Mouse (Mus musculus): ENCODE measurements around the gene Cdk6. TPM values are rescaled to one million over a fixed set of nuclear protein-coding genes. Genes with fewer than 3 reads are reported as not detected.

Gene Cdk6
- total and polyA plus RNA-seq, 2 experiments from 2014 or later, result 9.4 to 19.8 TPM

GRCm38 (mm10) chr5:3369317-3369716 is 28.0 kb downstream of the Cdk6 start:
- H3K27ac ChIP-seq (ENCODE audit: low read depth, low read length), result no peak overlapping the region
- WGBS, result 81% methylated on average over 6 of the region's 6 CpGs
- no peak for TF ChIP-seq CTCF (IDR thresholded peaks at IDR 0.05; ENCODE audit: low read depth)
- no peak for ATAC-seq
- no peak overlapping the region for H3K4me3 ChIP-seq (ENCODE audit: low read depth, low read length)
- H3K9me3 ChIP-seq (ENCODE audit: low read length), result no peaks in the 10 kb centered on the region
- no peaks in the 10 kb centered on the region for H3K4me1 ChIP-seq (ENCODE audit: insufficient read depth)
- H3K36me3 ChIP-seq (ENCODE audit: insufficient read depth), result no peaks in the 10 kb centered on the region
- H3K27me3 ChIP-seq (ENCODE audit: insufficient read depth, low read length), result no peaks in the 10 kb centered on the region
- H3K9ac ChIP-seq, result no peak overlapping the region
- DNase-seq, result no peak
- no peak overlapping the region for H3K4me2 ChIP-seq (ENCODE audit: low read depth)

DNA sequence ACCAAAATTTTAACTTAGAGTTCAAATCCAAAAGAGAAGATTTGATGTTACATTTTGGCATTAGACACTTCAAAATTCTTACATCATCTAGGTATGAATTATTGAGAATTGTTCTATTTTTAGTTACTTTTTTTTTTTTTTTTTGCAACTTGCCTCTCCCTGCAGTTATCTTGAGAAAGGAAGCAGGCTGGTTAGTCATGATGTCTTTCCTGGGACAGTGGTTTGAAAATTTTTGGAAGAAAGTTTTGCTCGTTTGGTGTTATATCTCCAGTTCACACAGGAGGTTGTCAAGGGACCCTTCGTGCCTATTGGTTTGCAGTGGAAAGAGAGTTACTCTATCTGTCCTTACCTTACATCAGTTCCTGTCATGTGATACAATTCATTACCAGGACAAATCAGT is 29.9 kb downstream of the Cdk6 start:
- DNase-seq (no peak), ATAC-seq (no peak)
- no peak for TF ChIP-seq CTCF (IDR thresholded peaks at IDR 0.05; ENCODE audit: low read depth)
- 87% methylated on average over 2 of the region's 2 CpGs for WGBS
- H3K4me1 ChIP-seq (ENCODE audit: insufficient read depth), result no peaks in the 10 kb centered on the region
- no peaks in the 10 kb centered on the region for H3K27me3 ChIP-seq (ENCODE audit: insufficient read depth, low read length)
- H3K4me3 ChIP-seq (ENCODE audit: low read depth, low read length), result no peak overlapping the region
- H3K4me2 ChIP-seq (ENCODE audit: low read depth), result no peak overlapping the region
- H3K9me3 ChIP-seq (ENCODE audit: low read length), result no peaks in the 10 kb centered on the region
- H3K9ac ChIP-seq, result no peak overlapping the region
- no peak overlapping the region for H3K27ac ChIP-seq (ENCODE audit: low read depth, low read length)
- H3K36me3 ChIP-seq (ENCODE audit: insufficient read depth), result no peaks in the 10 kb centered on the region

DNA sequence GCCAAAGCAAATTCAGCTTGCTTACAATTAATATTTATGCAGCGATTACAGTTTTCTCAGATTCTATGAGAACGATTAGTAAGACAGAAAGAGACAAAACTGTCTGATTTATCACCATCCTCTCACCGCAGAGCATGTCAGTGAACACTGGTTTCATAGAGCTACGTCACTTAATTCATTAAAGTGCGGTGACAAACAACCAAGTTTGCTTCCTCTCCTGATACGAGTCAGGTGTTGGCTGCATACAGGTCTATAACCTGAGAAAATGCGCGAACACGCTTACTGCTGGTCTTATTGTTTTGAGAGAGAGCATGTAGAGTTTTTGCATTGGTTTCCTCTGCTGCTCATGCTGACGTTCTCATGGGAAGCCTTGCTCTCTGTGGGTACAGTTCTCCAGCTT is 31.9 kb downstream of the Cdk6 start:
- Histone ChIP-seq H3K4me3 (ENCODE audit: low read depth, low read length) (no peak overlapping the region), H3K9ac (no peak overlapping the region), H3K9me3 (ENCODE audit: low read length) (no peaks in the 10 kb centered on the region), H3K4me1 (ENCODE audit: insufficient read depth) (no peaks in the 10 kb centered on the region), H3K36me3 (ENCODE audit: insufficient read depth) (no peaks in the 10 kb centered on the region), H3K4me2 (ENCODE audit: low read depth) (no peak overlapping the region), H3K27ac (ENCODE audit: low read depth, low read length) (no peak overlapping the region), H3K27me3 (ENCODE audit: insufficient read depth, low read length) (no peaks in the 10 kb centered on the region)
- no peak for DNase-seq
- ATAC-seq, result no peak; the same call in 1 of the 2 replicates
- no peak for TF ChIP-seq CTCF (IDR thresholded peaks at IDR 0.05; ENCODE audit: low read depth)
- WGBS, result 82% methylated on average over 10 of the region's 10 CpGs

GRCm38 (mm10) chr5:3374763-3375162 is 33.5 kb downstream of the Cdk6 start:
- no peak for DNase-seq
- H3K4me2 ChIP-seq (ENCODE audit: low read depth), result no peak overlapping the region
- no peak overlapping the region for H3K27ac ChIP-seq (ENCODE audit: low read depth, low read length)
- no peak overlapping the region for H3K9ac ChIP-seq
- no peaks in the 10 kb centered on the region for H3K9me3 ChIP-seq (ENCODE audit: low read length)
- no peak for ATAC-seq
- no peak for TF ChIP-seq CTCF (IDR thresholded peaks at IDR 0.05; ENCODE audit: low read depth)
- H3K4me3 ChIP-seq (ENCODE audit: low read depth, low read length), result no peak overlapping the region
- H3K36me3 ChIP-seq (ENCODE audit: insufficient read depth), result no peaks in the 10 kb centered on the region
- no peaks in the 10 kb centered on the region for H3K27me3 ChIP-seq (ENCODE audit: insufficient read depth, low read length)
- no peaks in the 10 kb centered on the region for H3K4me1 ChIP-seq (ENCODE audit: insufficient read depth)
- WGBS, result 93% methylated on average over 10 of the region's 10 CpGs

DNA sequence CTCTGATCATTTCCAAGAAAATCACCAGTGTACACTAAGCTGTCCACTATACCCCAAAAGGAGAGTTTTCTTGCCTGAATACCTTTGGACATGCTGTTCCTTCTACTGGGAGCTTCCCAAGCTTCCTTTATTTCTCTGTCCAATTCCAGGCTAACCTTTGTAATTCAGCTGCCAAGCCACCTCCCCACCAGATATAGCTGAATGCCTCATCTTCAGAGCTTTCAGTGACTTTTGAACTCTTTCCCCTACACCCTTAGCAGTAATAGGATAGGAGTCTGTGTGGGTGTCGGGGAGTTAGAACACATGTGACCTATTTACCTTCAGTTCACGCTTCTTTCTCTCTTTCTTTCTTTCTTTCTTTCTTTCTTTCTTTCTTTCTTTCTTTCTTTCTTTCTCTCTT is 34.9 kb downstream of the Cdk6 start:
- Histone ChIP-seq H3K4me1 (ENCODE audit: insufficient read depth) (no peaks in the 10 kb centered on the region), H3K4me3 (ENCODE audit: low read depth, low read length) (no peak overlapping the region), H3K4me2 (ENCODE audit: low read depth) (no peak overlapping the region), H3K36me3 (ENCODE audit: insufficient read depth) (no peaks in the 10 kb centered on the region), H3K9ac (no peak overlapping the region), H3K27ac (ENCODE audit: low read depth, low read length) (no peak overlapping the region), H3K27me3 (ENCODE audit: insufficient read depth, low read length) (no peaks in the 10 kb centered on the region), H3K9me3 (ENCODE audit: low read length) (no peaks in the 10 kb centered on the region)
- ATAC-seq (no peak), DNase-seq (no peak)
- WGBS, result 89% methylated on average over 2 of the region's 2 CpGs
- TF ChIP-seq CTCF (IDR thresholded peaks at IDR 0.05; ENCODE audit: low read depth), result no peak

DNA sequence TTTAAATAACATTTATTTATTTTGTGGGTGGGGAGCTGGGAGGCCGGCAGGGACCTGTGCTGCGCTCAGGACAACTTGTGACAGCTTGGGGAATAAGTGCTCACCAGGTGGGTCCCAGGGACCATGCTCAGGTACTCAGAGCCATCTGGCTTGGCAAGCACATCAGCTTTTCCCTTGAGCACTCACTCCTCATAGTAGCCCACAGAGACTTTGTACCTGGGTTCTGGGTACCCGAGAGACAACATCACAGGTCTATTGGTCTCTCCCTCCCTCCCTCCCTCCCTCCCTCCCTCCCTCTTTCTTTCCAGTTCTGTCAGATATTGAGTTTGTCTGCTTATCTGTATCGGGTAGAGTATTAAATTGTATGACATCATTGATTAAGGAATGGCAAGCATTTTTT is 38.0 kb downstream of the Cdk6 start:
- Histone ChIP-seq H3K27me3 (ENCODE audit: insufficient read depth, low read length) (no peaks in the 10 kb centered on the region), H3K9ac (no peak overlapping the region), H3K9me3 (ENCODE audit: low read length) (no peaks in the 10 kb centered on the region), H3K4me2 (ENCODE audit: low read depth) (no peak overlapping the region), H3K36me3 (ENCODE audit: insufficient read depth) (no peaks in the 10 kb centered on the region), H3K4me3 (ENCODE audit: low read depth, low read length) (no peak overlapping the region), H3K4me1 (ENCODE audit: insufficient read depth) (no peaks in the 10 kb centered on the region), H3K27ac (ENCODE audit: low read depth, low read length) (no peak overlapping the region)
- DNase-seq (no peak), ATAC-seq (no peak)
- no peak for TF ChIP-seq CTCF (IDR thresholded peaks at IDR 0.05; ENCODE audit: low read depth)
- WGBS, result 58% methylated on average over 4 of the region's 4 CpGs

GRCm38 (mm10) chr5:3380692-3381233 is 39.5 kb downstream of the Cdk6 start:
- no peak for DNase-seq
- WGBS, result 68% methylated on average over 9 of the region's 9 CpGs

More at GRCm38 (mm10) chr5:3380692-3381233, 39.5 kb downstream of the Cdk6 start:
- Histone ChIP-seq H3K9ac (no peak overlapping the region), H3K4me3 (ENCODE audit: low read depth, low read length) (no peak overlapping the region), H3K36me3 (ENCODE audit: insufficient read depth) (no peaks in the 10 kb centered on the region), H3K4me2 (ENCODE audit: low read depth) (no peak overlapping the region), H3K9me3 (ENCODE audit: low read length) (no peaks in the 10 kb centered on the region), H3K27ac (ENCODE audit: low read depth, low read length) (no peak overlapping the region), H3K4me1 (ENCODE audit: insufficient read depth) (no peaks in the 10 kb centered on the region), H3K27me3 (ENCODE audit: insufficient read depth, low read length) (no peaks in the 10 kb centered on the region)
- ATAC-seq, result peak; percentile 78
- TF ChIP-seq CTCF (IDR thresholded peaks at IDR 0.05; ENCODE audit: low read depth), result no peak

Measured in forebrain, postnatal 0 days (tissue).